Mouse (Mus musculus): Measurements from ENCODE around the gene Ptf1a. TPM values are rescaled to one million over a fixed set of nuclear protein-coding genes. Genes with fewer than 3 reads are reported as not detected.

Gene Ptf1a
- total and polyA plus RNA-seq, 3 experiments: not detected

GRCm38 (mm10) chr2:19406531-19406930 is 38.9 kb upstream of the Ptf1a start:
- Histone ChIP-seq H3K79me2 (replicated peaks; ENCODE audit: control insufficient read depth, extremely low read depth, insufficient read depth, poor library complexity, severe bottlenecking) (no peaks in the 10 kb centered on the region), H3K27ac (ENCODE audit: insufficient read depth, low read depth) (no peak overlapping the region), H3K4me1 (ENCODE audit: control insufficient read depth in 1 of 2, insufficient read depth in 2 of 2) (0 out of 4 replicates have a peak, but pooled peaks cover 0 to 2% of the 10 kb centered on the region in 2 experiments), H3K9me3 (replicated peaks; ENCODE audit: low read length) (peaks cover 2% of the 10 kb centered on the region), H3K9ac (ENCODE audit: insufficient read depth, low read depth) (no peak overlapping the region), H3K27me3 (replicated peaks) (no peaks in the 10 kb centered on the region), H3K36me3 (replicated peaks in 1 of 2; ENCODE audit: control insufficient read depth in 1 of 2, insufficient read depth in 1 of 2, low read length in 1 of 2) (no peaks in the 10 kb centered on the region), H3K4me3 (replicated peaks in 1 of 3; ENCODE audit: low read depth in 2 of 3, low read length in 2 of 3, poor library complexity in 1 of 3) (no peak overlapping the region), H3K4me2 (ENCODE audit: insufficient read depth, low read depth, poor library complexity, severe bottlenecking) (no peak overlapping the region)
- in situ Hi-C loops (cut with MboI; ENCODE audit: low pct_ligation_motif_present, low pct_unique_long_range_greater_than_20kb, low sequenced_read_pairs): loop anchor here (25.0 kb wide), 1 partner anchor 306 kb away; no protein-coding TSS in a partner anchor
- TF ChIP-seq ZKSCAN1 (IDR thresholded peaks at IDR 0.05; ENCODE audit: borderline replicate concordance, low read depth, low read length): no peak
- TF ChIP-seq ZMIZ1 (IDR thresholded peaks at IDR 0.05; ENCODE audit: low read depth, low read length): no peak
- no peak for TF ChIP-seq ZNF384 (IDR thresholded peaks at IDR 0.05; ENCODE audit: low read depth, low read length)
- TF ChIP-seq CTCF (conservative IDR thresholded peaks at IDR 0.05 in 1 of 2, IDR thresholded peaks at IDR 0.05 in 1 of 2; ENCODE audit: low read depth in 2 of 2, low read length in 2 of 2): no peak
- no peak for TF ChIP-seq MAX (IDR thresholded peaks at IDR 0.05; ENCODE audit: low read length)
- no peak for TF ChIP-seq E2F4 (IDR thresholded peaks at IDR 0.05; ENCODE audit: insufficient replicate concordance, low read depth, low read length)
- no peak for TF ChIP-seq ZC3H11A (IDR thresholded peaks at IDR 0.05; ENCODE audit: low read depth, low read length)
- no peak for TF ChIP-seq TCF12 (IDR thresholded peaks at IDR 0.05; ENCODE audit: low read depth, low read length)
- TF ChIP-seq MEF2A (IDR thresholded peaks at IDR 0.05; ENCODE audit: borderline replicate concordance, low read depth, low read length): no peak
- TF ChIP-seq ELF1 (IDR thresholded peaks at IDR 0.05; ENCODE audit: low read depth, low read length): no peak
- TF ChIP-seq MXI1 (IDR thresholded peaks at IDR 0.05; ENCODE audit: low read depth, low read length): no peak
- TF ChIP-seq KAT2A (IDR thresholded peaks at IDR 0.05; ENCODE audit: insufficient replicate concordance, low read length): no peak
- TF ChIP-seq MAZ (IDR thresholded peaks at IDR 0.05; ENCODE audit: low read depth, low read length): no peak
- TF ChIP-seq CHD1 (IDR thresholded peaks at IDR 0.05; ENCODE audit: low read depth, low read length): no peak
- no peak for TF ChIP-seq RCOR1 (conservative IDR thresholded peaks at IDR 0.05; ENCODE audit: low read depth, low read length)
- no peak for DNase-seq (ENCODE audit: extremely low read depth)
- dilution Hi-C loops (cut with MboI; ENCODE audit: extremely low pct_ligation_motif_present, extremely low pct_unique_long_range_greater_than_20kb, low sequenced_read_pairs): no loop called here

- Histone ChIP-seq H3K27ac (ENCODE audit: insufficient read depth, low read depth) (no peak overlapping the region), H3K4me3 (replicated peaks in 1 of 3; ENCODE audit: low read depth in 2 of 3, low read length in 2 of 3, poor library complexity in 1 of 3) (peak overlapping the region; percentile 16 to 43 (median 31)), H3K9me3 (replicated peaks; ENCODE audit: low read length) (peaks cover 2% of the 10 kb centered on the region), H3K4me1 (ENCODE audit: control insufficient read depth in 1 of 2, insufficient read depth in 2 of 2) (no peaks in the 10 kb centered on the region), H3K4me2 (ENCODE audit: insufficient read depth, low read depth, poor library complexity, severe bottlenecking) (peak overlapping the region; percentile 96), H3K27me3 (replicated peaks) (no peaks in the 10 kb centered on the region), H3K79me2 (replicated peaks; ENCODE audit: control insufficient read depth, extremely low read depth, insufficient read depth, poor library complexity, severe bottlenecking) (no peaks in the 10 kb centered on the region), H3K9ac (ENCODE audit: insufficient read depth, low read depth) (peak overlapping the region; percentile 57; the same call in 1 of the 2 replicates), H3K36me3 (replicated peaks in 1 of 2; ENCODE audit: control insufficient read depth in 1 of 2, insufficient read depth in 1 of 2, low read length in 1 of 2) (no peaks in the 10 kb centered on the region)
- in situ Hi-C loops (cut with MboI; ENCODE audit: low pct_ligation_motif_present, low pct_unique_long_range_greater_than_20kb, low sequenced_read_pairs): loop anchor here (5.0 to 25.0 kb wide), 3 partner anchors 103 to 480 kb away; no protein-coding TSS in a partner anchor
- TF ChIP-seq MAX (IDR thresholded peaks at IDR 0.05; ENCODE audit: low read length): no peak
- no peak for TF ChIP-seq MXI1 (IDR thresholded peaks at IDR 0.05; ENCODE audit: low read depth, low read length)
- TF ChIP-seq JUN (IDR thresholded peaks at IDR 0.05; ENCODE audit: insufficient read depth, low read depth, low read length): no peak
- no peak for TF ChIP-seq MEF2A (IDR thresholded peaks at IDR 0.05; ENCODE audit: borderline replicate concordance, low read depth, low read length)
- TF ChIP-seq POLR2A (IDR thresholded peaks at IDR 0.05; ENCODE audit: low read depth, low read length): no peak
- TF ChIP-seq NELFE (IDR thresholded peaks at IDR 0.05; ENCODE audit: low read depth, low read length): no peak
- no peak; the same call in 1 of the 2 replicates for TF ChIP-seq RAD21 (IDR thresholded peaks at IDR 0.05; ENCODE audit: low read depth, low read length)
- no peak for TF ChIP-seq KAT2A (IDR thresholded peaks at IDR 0.05; ENCODE audit: insufficient replicate concordance, low read length)
- TF ChIP-seq USF1 (IDR thresholded peaks at IDR 0.05; ENCODE audit: low read depth, low read length): peak; percentile 15; the same call in 1 of the 2 replicates
- no peak for TF ChIP-seq E2F4 (IDR thresholded peaks at IDR 0.05; ENCODE audit: insufficient replicate concordance, low read depth, low read length)
- no peak for TF ChIP-seq NRF1 (IDR thresholded peaks at IDR 0.05; ENCODE audit: low read depth, low read length)
- TF ChIP-seq RCOR1 (conservative IDR thresholded peaks at IDR 0.05; ENCODE audit: low read depth, low read length): no peak
- no peak for TF ChIP-seq ZMIZ1 (IDR thresholded peaks at IDR 0.05; ENCODE audit: low read depth, low read length)
- no peak for TF ChIP-seq JUND (conservative IDR thresholded peaks at IDR 0.05; ENCODE audit: low read depth, low read length)
- peak; percentile 17; the same call in 1 of the 2 replicates for TF ChIP-seq SMC3 (IDR thresholded peaks at IDR 0.05; ENCODE audit: low read depth, low read length)
- TF ChIP-seq USF2 (conservative IDR thresholded peaks at IDR 0.05; ENCODE audit: low read depth, low read length): no peak
- peak; percentile 78 to 85 for TF ChIP-seq CTCF (conservative IDR thresholded peaks at IDR 0.05 in 1 of 2, IDR thresholded peaks at IDR 0.05 in 1 of 2; ENCODE audit: low read depth in 2 of 2, low read length in 2 of 2)
- no peak for TF ChIP-seq ZNF384 (IDR thresholded peaks at IDR 0.05; ENCODE audit: low read depth, low read length)
- no peak for TF ChIP-seq EP300 (IDR thresholded peaks at IDR 0.05; ENCODE audit: low read length)
- dilution Hi-C loops (cut with MboI; ENCODE audit: extremely low pct_ligation_motif_present, extremely low pct_unique_long_range_greater_than_20kb, low sequenced_read_pairs): no loop called here
- peak; percentile 65 for DNase-seq (ENCODE audit: extremely low read depth)
These were observed 31.1 kb upstream of the Ptf1a start for GRCm38 (mm10) chr2:19414222-19414965.
